Mouse (Mus musculus): Measurements from ENCODE around the gene Adtrp. TPM values are rescaled to one million over a fixed set of nuclear protein-coding genes. Genes with fewer than 3 reads are reported as not detected.

Adtrp gene
- total RNA-seq, 2 experiments from 2014 or later, result 0.50 to 0.94 TPM

- intact Hi-C loops (cut with DNase I), result no loop called here
- no peak for DNase-seq (ENCODE audit: low spot score in 2 of 2)
Measured at GRCm38 (mm10) chr13:41844071-41844470, 3.4 kb downstream of the Adtrp start.

- no peak for DNase-seq (ENCODE audit: low spot score in 2 of 2)
- intact Hi-C loops (cut with DNase I), result no loop called here
Measured at GRCm38 (mm10) chr13:41833614-41834139, 13.8 kb downstream of the Adtrp start.

GRCm38 (mm10) chr13:41828296-41828754 is 19.2 kb downstream of the Adtrp start:
- no peak for DNase-seq (ENCODE audit: low spot score in 2 of 2)
- intact Hi-C loops (cut with DNase I), result loop anchor here (2.0 kb wide), 1 partner anchor 74 kb away; no protein-coding TSS in a partner anchor

- DNase-seq (ENCODE audit: low spot score in 2 of 2), result peak; percentile 48 to 94
- intact Hi-C loops (cut with DNase I), result loop anchor here (1.0 kb wide), 1 partner anchor 78 kb away; no protein-coding TSS in a partner anchor
Measured at GRCm38 (mm10) chr13:41827581-41827980, 19.9 kb downstream of the Adtrp start.

GRCm38 (mm10) chr13:41825379-41825966 is 22.0 kb downstream of the Adtrp start:
- intact Hi-C loops (cut with DNase I), result no loop called here
- peak in 1 of 2 experiments; percentile 59 for DNase-seq (ENCODE audit: low spot score in 2 of 2)

GRCm38 (mm10) chr13:41823077-41823476 is 24.4 kb downstream of the Adtrp start:
- DNase-seq (ENCODE audit: low spot score in 2 of 2), result peak in 1 of 2 experiments; percentile 94
- intact Hi-C loops (cut with DNase I), result loop anchor here (2.0 kb wide), 1 partner anchor 230 kb away; the partner anchor contains the start of gene Hivep1

GRCm38 (mm10) chr13:41822617-41823016 is 24.9 kb downstream of the Adtrp start:
- intact Hi-C loops (cut with DNase I), result loop anchor here (1.0 to 2.0 kb wide), 3 partner anchors 73 to 230 kb away; partner anchors contain the start of gene Hivep1
- peak; percentile 68 to 95 for DNase-seq (ENCODE audit: low spot score in 2 of 2)

GRCm38 (mm10) chr13:41822091-41822490 is 25.4 kb downstream of the Adtrp start:
- intact Hi-C loops (cut with DNase I), result loop anchor here (1.0 to 2.0 kb wide), 3 partner anchors 73 to 231 kb away; partner anchors contain the start of gene Hivep1
- DNase-seq (ENCODE audit: low spot score in 2 of 2), result peak in 1 of 2 experiments; percentile 55

GRCm38 (mm10) chr13:41820947-41821346 is 26.5 kb downstream of the Adtrp start:
- DNase-seq (ENCODE audit: low spot score in 2 of 2), result no peak

GRCm38 (mm10) chr13:41819918-41820317 is 27.6 kb downstream of the Adtrp start:
- peak in 1 of 2 experiments; percentile 71 for DNase-seq (ENCODE audit: low spot score in 2 of 2)
- intact Hi-C loops (cut with DNase I), result no loop called here

More at GRCm38 (mm10) chr13:41820947-41821346, 26.5 kb downstream of the Adtrp start:
- intact Hi-C loops (cut with DNase I), result no loop called here

GRCm38 (mm10) chr13:41819484-41819883 is 28.0 kb downstream of the Adtrp start:
- peak in 1 of 2 experiments; percentile 34 for DNase-seq (ENCODE audit: low spot score in 2 of 2)
- intact Hi-C loops (cut with DNase I), result no loop called here

- intact Hi-C loops (cut with DNase I), result no loop called here
- DNase-seq (ENCODE audit: low spot score in 2 of 2), result no peak
Measured at GRCm38 (mm10) chr13:41817583-41817982, 29.9 kb downstream of the Adtrp start.

GRCm38 (mm10) chr13:41816643-41817042 is 30.8 kb downstream of the Adtrp start:
- no peak for DNase-seq (ENCODE audit: low spot score in 2 of 2)
- intact Hi-C loops (cut with DNase I), result no loop called here

GRCm38 (mm10) chr13:41810776-41811175 is 36.7 kb downstream of the Adtrp start:
- intact Hi-C loops (cut with DNase I), result no loop called here
- DNase-seq (ENCODE audit: low spot score in 2 of 2), result no peak

GRCm38 (mm10) chr13:41807815-41808214 is 39.7 kb downstream of the Adtrp start:
- no peak for DNase-seq (ENCODE audit: low spot score in 2 of 2)
- intact Hi-C loops (cut with DNase I), result no loop called here

GRCm38 (mm10) chr13:41807300-41807699 is 40.2 kb downstream of the Adtrp start:
- DNase-seq (ENCODE audit: low spot score in 2 of 2), result peak in 1 of 2 experiments; percentile 21
- intact Hi-C loops (cut with DNase I), result no loop called here

GRCm38 (mm10) chr13:41805138-41805820 is 42.2 kb downstream of the Adtrp start:
- intact Hi-C loops (cut with DNase I), result no loop called here

GRCm38 (mm10) chr13:41803656-41804265 is 43.7 kb downstream of the Adtrp start:
- DNase-seq (ENCODE audit: low spot score in 2 of 2), result peak in 1 of 2 experiments; percentile 37
- intact Hi-C loops (cut with DNase I), result loop anchor here (5.0 kb wide), 1 partner anchor 56 kb away; no protein-coding TSS in a partner anchor

More at GRCm38 (mm10) chr13:41805138-41805820, 42.2 kb downstream of the Adtrp start:
- DNase-seq (ENCODE audit: low spot score in 2 of 2), result no peak

GRCm38 (mm10) chr13:41801177-41801636 is 46.3 kb downstream of the Adtrp start:
- DNase-seq (ENCODE audit: low spot score in 2 of 2), result peak; percentile 84 to 95
- intact Hi-C loops (cut with DNase I), result loop anchor here (5.0 kb wide), 1 partner anchor 54 kb away; no protein-coding TSS in a partner anchor

- no peak for DNase-seq (ENCODE audit: low spot score in 2 of 2)
Measured at GRCm38 (mm10) chr13:41792849-41793248, 54.6 kb downstream of the Adtrp start.

More at GRCm38 (mm10) chr13:41792849-41793248, 54.6 kb downstream of the Adtrp start:
- intact Hi-C loops (cut with DNase I), result no loop called here
